Mouse (Mus musculus) adrenal gland, postnatal 10 days (tissue): ENCODE data around the gene Lad1. TPM values are rescaled to one million over a fixed set of nuclear protein-coding genes. Genes with fewer than 3 reads are reported as not detected.
A peak's percentile ranks its signal among the peaks of the same experiment; 100 is the strongest.

ENCODE experiments used
- DNase-seq: peaks from one replicate; pipeline ENCODE4 v3.0.0; 2021; ENCODE audit warnings: mixed read lengths
- total RNA-seq, 2 experiments: library from RNA; stranded (reverse); gene quantifications; 2 replicates each; pipeline ENCODE4 v1.2.3; 2021

The Lad1 gene
- total RNA-seq, 2 experiments from 2014 or later: 0.21 TPM

DNA sequence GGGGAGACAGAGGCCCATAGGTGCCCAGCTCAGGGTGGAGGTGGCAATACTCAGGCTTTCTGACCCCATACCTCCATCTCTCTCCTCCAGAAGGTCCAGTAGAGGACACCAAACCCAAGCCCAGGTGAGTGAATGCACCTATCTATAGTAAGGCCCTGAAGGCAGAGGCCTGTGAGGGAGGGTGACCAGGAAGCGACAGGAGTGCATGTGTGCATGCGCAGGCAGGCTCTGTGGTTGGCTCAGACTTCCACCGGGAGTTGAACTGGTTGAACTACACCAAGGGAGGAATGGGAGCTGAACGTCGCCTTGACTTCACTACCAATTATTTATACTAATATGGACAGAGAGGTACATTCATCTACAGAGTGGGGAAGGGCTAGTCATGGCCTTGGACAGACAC lies 28.2 kb downstream of the Lad1 start:
- no peak for DNase-seq

DNA sequence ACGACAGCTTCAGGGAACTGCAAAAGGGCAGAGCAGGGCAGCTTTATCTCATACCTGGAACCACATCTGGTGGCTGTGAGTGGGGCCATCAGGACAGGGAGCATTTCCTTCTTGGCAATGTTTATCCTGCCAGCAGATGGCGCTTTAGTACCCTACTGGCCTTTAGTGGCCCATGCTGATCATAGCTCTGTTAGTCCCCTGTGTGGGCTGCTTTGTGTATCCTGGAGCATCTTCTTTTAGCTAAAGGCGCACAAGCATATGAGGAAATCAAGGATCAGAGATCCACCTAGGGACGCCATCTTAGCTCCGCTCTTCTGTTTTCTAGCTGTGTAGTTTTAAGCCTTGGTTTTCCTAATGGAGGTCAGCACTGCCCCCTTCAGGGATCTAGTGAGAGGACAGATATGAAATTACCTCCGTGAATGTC lies 28.8 kb downstream of the Lad1 start:
- peak; percentile 51 for DNase-seq

DNA sequence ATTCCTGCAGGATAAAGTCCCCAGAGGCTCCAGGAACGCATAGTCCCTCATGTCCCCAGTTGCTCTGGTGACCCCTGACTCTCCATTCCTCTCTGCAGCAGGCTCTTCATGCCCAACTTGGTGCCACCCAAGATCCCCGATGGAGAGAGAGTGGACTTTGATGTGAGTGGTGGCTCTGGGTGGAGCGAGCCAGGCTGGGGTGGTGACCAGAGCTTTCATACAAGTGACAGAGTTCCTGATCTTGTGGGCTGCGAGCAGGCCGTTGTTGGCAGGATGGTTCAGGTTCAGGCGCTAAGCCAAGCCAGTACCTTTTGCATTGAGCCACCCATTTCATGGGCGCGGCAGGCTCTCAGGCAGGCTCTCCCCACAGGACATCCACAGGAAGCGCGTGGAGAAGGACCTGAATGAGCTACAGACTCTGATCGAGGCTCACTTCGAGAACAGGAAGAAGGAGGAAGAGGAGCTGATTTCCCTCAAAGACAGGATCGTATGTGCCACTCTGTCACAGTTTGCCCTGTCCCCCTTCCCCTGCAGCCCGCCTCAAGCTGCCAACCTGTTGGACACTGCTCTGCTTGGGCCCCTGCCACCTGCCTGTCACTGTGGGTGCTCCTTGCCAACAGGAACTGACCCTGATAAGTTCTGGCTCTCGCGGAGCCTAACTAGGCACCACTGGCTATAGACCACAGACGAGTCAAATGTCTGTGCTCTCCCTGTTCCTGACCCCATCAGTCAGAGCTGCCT lies 29.4 kb downstream of the Lad1 start:
- DNase-seq: no peak

DNA sequence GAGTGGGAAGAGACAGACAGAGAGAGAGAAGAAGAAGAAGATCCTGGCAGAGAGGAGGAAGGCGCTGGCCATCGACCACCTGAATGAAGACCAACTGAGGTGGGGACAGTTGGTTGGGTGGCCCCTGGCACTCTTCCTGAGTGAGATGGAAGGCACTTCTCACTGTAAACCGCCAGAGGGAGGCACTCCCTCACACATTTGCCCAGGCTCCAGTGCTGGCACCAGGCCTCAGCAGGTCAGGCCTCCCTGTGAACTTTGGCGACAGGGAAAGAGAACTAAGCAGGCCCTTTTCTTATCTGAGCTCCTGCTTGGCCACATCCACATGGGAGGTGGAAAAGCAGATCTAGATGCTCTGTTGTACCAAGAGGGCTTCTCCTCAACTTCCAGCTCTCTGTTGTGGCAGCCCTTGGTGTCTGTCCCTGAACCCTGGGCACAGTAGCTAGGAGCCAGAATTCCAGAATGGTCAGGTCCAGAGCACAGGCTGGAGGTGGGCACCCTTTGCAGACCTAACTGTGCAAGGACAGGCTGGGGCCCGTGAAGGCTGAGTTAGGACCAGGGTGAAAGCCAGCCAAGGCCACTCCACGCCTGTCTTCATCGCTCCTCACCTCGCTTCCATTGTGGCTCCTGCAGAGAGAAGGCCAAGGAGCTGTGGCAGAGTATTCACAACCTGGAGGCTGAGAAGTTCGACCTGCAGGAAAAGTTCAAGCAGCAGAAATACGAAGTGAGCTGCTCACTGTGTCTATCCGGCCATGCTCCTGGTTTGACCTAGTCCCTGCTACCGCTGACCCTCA lies 32.5 kb downstream of the Lad1 start:
- peak; percentile 71 for DNase-seq

DNA sequence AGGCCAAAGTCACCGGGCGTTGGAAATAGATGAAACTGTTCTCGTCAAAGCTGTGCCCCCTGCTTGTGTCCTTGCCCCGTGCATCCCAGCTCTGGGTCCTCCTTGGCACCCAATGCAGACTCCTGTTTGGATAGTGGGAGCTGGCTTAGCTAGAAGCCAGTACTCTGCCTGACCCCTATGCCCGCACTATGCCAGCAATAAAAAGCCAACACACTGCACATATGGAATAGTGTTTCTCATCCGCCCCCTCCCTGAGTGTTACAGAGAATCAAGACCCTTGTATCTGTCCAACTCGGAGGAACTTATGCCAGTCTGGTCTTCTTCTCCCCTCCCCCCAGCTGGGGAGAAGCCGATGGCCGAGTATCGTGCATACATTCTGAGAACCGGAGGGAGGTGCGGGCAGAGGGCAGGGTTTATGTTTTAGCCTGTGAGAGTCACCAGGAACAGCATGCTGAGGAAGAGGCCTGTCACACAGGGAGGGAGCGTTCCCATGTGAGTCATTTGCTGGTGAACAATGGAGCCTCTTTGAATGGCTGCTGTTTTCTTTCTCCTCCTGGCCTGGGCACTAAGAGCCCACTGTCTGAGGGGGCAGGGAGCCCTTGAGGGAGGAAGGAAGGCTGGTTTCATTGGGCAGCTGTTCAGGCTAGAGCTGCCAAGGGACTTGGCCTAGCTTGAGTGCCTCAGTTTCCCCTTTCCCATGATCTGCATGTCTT lies 33.8 kb downstream of the Lad1 start:
- no peak for DNase-seq

DNA sequence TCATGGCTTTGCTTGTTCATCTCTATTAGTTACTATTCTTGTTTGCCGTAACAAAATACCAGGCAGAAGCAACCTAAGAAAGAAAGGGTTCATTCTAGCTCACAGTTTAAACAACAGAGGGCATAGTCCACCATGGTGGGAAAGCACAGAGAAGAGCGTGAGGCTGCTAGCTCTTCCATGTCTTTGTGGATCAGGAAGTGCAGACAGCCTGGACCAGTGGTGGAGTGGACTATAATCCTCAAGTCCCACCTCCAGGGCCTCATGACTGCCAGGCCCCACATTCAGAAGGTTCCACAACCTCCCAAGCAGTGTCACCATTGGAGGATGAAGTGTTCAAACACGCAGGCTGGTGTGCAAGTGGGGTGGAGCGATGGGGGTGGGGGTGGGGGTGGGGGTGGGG lies 34.8 kb downstream of the Lad1 start:
- no peak for DNase-seq

DNA sequence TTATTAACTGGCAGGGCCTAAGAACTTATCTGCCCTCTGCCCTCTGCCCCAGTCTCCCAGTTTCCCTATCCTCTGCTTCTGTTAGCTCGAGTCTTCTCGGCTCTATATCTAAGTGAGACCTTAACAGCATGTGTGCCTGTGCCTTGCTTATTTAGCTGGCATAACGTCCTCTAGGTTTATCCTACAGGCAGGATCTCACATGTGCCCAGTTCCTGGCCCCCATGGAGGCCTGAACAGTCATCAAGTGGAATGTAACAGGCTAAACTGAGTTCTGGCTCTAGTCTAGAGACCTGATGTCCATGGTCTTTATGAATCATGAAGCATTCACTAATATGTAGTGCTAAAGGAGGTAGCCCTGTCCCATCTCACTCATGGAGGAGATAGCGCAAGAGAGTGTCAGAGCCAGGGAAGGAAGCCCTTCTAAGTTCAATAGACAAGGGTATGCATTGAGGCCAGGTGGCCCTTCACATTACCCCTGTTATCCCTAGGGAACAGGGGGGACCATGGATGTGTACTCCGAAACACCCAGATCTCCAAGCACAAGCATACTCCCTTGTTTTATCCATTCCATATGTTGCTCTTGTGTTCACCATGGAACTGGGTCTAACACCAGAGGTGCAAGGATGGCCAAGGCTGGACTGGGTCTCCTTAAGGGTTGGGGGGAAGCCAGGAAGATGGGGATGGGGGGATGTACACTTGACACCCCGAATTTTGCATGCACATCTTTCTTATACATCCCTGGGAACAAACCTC lies 36.4 kb downstream of the Lad1 start:
- DNase-seq: no peak

DNA sequence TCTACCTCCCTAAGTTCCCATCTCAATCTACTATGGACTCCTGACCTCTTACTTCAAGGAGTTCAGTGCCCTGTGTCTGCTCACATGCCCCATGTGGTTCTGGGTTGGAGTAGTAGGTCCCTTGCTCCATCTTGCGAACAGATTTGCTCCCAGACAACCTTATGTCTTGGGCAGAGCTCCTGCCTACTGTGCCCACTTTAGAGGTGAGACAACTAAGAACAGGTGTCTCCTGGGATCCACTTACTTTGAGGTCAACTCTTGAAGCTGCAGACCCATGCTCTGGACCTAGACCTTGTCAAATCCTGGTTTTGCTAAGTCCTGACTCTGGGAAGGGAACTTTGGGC lies 36.9 kb downstream of the Lad1 start:
- DNase-seq: no peak

DNA sequence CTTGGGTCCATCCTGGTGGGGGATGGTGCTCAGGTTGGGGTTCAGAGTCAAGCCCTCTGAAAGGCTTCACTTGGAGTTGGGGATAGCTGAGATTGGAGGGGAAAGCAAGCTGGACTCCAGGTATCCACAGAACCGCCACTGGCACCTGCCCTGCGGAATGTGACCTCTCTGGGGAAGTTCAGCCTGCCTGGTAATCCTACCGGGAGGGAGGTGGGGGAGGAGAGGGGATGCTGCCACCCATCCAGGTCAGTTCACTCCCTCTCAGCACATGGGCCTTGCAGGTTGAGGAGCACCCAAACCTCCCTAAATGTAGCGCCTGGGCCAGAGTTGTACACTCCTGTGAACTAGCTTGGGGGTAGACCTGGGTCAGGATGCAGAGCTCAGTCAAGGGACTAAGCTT lies 37.7 kb downstream of the Lad1 start:
- no peak for DNase-seq

DNA sequence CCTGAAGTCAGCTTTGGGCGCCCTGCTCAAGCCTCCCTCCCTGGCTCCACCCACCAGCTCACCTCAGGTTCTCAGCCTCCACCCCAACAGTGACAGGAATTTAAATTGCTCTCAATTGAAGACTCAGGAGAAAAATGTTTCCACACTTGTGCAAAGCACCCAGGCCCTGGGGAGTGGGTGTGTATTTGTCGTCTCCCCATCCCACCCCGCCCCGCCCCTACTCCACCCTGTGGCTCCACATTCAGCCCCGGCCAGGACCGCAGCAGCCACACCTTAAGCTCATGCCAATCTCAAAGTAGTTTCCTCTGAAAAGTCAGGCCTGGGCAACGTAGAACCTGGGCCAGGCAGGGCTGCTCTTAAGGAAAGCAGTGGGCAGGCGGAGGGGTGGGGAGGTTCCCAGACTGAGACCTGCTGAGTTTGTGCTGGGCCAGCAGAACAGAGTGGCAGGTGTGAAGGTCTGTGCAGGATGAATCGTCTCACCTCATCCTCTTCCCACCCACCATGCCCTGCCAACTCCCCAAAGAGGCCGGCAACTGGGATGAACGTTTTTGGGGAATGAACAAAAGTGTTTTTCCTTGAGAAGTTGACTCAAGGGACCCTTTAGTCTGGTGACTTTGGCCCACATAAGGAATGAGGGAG lies 38.9 kb downstream of the Lad1 start:
- no peak for DNase-seq

DNA sequence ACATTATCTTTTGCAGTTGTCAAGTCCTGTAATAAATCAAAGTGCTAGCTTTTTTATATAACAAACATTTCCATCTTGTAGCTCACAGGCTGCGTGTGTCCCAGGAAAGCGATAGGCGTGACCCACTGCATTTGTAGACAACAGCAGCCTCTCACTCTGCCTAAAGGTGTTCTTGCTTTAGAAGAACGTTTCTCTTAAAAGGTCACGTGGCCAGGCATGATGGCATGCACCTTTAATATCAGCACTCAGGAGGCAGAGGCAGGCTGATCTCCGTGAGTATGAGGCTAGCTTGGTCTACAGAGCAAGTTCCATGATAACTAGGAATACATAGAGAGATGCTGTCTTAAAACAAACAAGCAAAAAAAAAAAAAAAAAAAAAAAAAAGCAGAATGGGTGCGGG lies 40.1 kb downstream of the Lad1 start:
- DNase-seq: no peak

DNA sequence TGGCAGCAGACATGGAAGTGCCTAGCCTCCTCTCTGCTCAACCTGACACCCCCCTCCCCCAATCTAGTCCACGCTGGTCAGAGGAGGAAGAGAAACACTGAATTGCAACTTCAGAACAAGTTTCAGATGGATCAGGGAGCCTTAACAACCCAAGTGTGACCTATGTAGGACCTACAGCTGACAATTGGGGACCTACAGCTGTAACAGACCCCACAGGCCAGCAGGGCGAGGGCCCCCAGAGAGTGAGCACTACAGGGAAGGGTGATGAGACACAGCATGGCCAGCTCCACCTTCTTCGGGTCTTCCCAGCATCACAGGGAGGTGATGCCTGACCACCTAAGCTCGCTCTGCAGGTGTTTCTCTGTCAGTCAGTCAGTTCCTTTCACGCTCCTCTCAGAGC lies 42.7 kb downstream of the Lad1 start:
- DNase-seq: no peak

DNA sequence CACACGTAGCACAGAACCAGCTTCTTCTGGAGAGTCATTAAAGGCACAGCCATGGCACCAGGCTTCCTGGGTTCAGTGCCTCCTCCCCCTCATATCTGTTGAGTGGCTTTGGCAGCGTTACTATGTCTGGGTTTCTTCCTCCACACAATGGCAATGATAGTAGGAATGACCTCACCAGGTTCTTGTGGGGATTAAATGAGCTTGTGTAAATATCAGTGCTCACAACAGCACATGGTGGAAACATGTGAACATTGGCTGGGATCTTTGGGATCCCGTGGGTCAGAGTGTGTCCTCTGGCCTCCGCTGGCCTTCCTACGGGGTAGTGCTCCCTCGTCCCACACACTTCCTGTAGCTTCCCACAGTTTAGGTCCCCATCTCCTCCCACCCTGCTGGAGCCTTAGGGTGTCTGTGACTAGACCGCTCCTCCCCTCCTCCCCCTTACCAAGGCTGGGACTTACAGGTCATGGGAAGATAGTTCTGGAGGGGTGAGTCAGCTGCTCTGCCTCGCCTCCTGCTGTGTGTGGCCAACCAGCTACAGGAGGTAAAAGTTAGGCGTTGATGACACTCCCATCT lies 43.7 kb downstream of the Lad1 start:
- no peak for DNase-seq

DNA sequence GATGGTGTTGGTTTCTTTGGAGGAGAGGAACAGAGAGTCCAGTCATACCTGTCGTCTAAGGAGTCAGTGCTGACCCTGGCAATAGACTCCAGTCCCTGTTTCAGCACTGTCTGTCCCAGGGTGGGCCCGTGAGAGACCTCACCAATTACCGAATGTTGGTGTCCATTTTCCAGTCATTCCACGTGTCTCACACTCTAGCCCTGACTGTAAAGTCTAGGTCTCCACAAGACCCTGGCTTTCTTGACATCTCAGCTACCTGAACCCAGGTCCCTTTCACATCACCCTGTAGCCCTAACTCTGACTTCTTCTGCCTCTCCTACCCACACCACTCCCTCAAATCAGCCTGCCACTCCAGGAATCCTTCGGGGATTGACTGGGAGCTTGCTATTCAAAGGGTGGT lies 44.2 kb downstream of the Lad1 start:
- no peak for DNase-seq

DNA sequence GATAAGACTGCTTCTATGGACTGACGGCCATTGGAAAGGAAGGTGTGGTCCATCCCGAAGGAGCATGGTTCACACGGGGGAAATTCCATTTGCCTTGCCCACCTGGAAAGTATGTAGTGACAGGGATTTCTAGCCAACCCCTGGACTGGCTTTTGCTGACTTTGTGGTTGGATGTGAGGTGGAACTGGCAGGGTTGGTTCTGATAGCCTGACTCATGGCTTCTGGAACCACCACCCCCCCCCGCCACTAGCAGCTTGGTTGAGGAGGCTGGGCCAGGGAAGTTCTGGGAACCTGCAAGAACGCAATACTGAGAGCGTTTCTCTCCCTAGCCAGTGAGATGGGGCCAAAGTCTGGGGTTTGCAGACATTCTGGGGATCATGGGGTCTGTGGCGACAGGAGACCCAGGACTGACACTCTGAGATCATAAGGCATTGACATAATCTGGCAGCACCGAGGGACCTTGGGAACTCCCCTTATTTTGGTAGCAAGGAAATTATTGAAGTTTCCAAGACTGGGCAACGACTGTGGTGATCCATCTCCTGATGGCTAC lies 45.5 kb downstream of the Lad1 start:
- no peak for DNase-seq

DNA sequence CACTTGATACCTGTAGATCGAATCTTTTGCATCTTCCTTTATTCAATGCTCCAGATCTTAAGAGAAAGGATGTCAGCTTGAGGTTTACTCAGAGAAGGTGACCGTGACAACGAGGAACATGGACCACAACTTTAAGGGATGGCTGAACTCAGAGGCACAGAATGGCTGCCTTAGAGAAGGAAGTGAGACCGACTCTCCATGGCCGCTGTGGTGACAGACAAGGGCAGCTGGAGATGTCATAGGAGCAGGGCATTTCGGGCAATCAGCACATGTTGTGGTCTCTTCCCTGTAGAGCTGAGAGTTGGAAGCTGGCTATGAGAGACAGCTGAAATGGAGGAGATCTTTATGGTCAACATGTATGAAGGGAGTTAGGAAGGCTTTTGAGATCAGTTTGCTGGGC lies 46.4 kb downstream of the Lad1 start:
- no peak for DNase-seq

DNA sequence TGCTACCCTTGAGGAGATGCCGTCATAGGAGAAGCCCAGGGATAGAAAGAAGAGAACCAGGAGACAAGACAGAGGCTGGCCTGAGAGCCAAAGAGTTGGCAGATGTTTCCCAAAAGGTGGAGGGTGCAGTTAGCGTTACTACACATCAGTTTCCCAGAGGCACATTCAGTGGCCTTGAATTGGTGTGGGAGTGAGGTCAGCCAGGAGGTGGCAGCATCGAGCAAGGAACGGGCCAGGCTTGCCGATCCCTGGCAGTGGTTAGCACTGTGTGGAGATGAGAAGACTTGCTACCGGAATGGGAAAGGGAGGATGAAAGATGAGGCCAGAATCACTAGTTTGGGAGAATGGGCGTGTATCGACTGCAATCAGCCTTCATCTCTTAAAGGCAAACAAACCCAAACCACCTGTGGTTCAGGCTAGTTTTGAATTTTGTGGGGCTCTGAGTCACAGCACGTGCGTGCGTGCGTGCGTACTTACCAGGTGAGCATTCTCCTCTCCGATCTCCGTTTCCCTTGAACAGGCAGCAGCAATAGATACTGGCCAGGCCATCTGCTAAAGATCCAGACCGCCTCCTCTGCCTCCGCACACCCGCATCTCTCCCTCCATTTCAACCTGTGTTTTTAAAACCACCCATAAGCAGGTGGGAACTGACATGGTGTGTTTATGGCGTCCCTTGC lies 47.3 kb downstream of the Lad1 start:
- peak; percentile 93 for DNase-seq

DNA sequence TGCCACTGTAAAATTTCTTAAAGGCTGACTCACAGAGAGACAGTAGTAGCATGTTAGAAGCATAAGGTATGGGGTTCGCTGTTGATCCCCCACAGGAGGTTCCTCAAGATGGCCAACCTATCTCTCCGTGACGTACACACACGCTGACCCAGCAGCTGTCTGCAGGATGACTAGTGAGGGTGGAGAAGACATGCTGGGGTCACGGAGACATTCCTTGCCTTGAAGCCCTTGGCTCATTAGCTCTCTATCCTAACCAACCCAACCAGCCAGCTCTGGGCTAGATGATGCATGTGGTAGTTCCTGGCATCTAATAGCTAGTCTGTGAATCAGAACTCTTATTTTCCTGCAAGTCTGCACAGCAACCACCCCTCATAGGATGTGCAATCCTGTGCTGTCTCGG lies 50.2 kb downstream of the Lad1 start:
- DNase-seq: no peak

DNA sequence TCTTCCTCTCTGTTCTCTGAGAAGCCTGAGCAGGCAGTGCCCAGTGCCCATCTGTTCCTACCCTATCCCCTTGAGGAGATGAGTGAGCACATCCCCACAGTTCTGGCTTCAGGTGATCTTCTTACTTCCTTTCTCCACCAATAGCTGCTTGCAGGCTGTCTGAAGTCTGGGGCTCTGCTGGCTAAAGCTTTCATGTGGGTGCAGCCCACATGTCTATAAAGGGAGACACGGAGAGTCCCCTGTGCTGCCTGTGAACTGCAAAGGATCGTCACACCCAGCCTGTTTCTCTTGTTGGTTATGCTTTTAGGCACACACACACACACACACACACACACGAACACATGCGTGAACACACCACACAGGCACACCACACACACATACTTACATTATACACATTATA lies 54.6 kb downstream of the Lad1 start:
- no peak for DNase-seq

DNA sequence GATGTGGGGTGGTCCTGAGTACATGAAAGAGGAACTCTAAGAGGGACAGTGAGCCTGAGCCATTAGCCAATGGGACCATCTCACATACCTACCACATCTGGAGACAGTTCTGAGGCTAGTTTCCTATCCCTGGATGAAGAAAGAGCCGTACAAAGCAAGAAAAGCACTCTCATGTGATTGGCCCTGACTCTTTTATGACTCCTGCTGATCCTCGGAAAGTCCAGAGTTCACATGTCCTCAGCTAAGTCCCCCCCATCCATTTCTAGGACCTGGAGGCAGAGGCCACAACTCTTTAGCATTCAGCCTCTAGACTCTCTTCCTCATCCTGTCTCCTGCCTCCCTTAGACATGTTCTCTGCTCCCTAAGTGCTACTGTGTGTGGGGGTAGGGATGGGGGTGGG lies 58.9 kb downstream of the Lad1 start:
- no peak for DNase-seq
